Mouse (Mus musculus): ENCODE results near the gene Nupl1. TPM values are rescaled to one million over a fixed set of nuclear protein-coding genes. Genes with fewer than 3 reads are reported as not detected.

The Nupl1 gene
- polyA plus RNA-seq, 1 experiment: not detected

- H3K4me3 ChIP-seq (ENCODE audit: low read depth, low read length): peak overlapping the region; percentile 84
- no peaks in the 10 kb centered on the region for H3K36me3 ChIP-seq (ENCODE audit: control insufficient read depth, insufficient read depth, low read length, poor library complexity, severe bottlenecking)
- H3K9me3 ChIP-seq (replicated peaks; ENCODE audit: control insufficient read depth, insufficient read depth, low read length, poor library complexity, severe bottlenecking): no peaks in the 10 kb centered on the region
- H3K4me1 ChIP-seq (ENCODE audit: control insufficient read depth, insufficient read depth, low read length): no peaks in the 10 kb centered on the region
- no peak for TF ChIP-seq POLR2A (IDR thresholded peaks at IDR 0.05; ENCODE audit: insufficient read depth, low read length)
- no peak for TF ChIP-seq CTCF (IDR thresholded peaks at IDR 0.05; ENCODE audit: low read depth, low read length)
- no peak for TF ChIP-seq EP300 (IDR thresholded peaks at IDR 0.05; ENCODE audit: insufficient read depth, low read depth, low read length)
- peak overlapping the region; percentile 64 for H3K27ac ChIP-seq (ENCODE audit: insufficient read depth, low read length)
- H3K9ac ChIP-seq (ENCODE audit: low read depth, poor library complexity, severe bottlenecking): peak overlapping the region; percentile 44
- H3K27me3 ChIP-seq (ENCODE audit: control insufficient read depth, insufficient read depth, low read length, poor library complexity, severe bottlenecking): no peaks in the 10 kb centered on the region
Observed at GRCm38 (mm10) chr14:60252004-60253000, 1.1 kb upstream of the Nupl1 start.

- H3K36me3 ChIP-seq (ENCODE audit: control insufficient read depth, insufficient read depth, low read length, poor library complexity, severe bottlenecking): peaks cover 3% of the 10 kb centered on the region; the same call in 1 of the 2 replicates
- peak overlapping the region; percentile 87 for H3K9ac ChIP-seq (ENCODE audit: low read depth, poor library complexity, severe bottlenecking)
- no peaks in the 10 kb centered on the region for H3K27me3 ChIP-seq (ENCODE audit: control insufficient read depth, insufficient read depth, low read length, poor library complexity, severe bottlenecking)
- peak overlapping the region; percentile 87 for H3K4me3 ChIP-seq (ENCODE audit: low read depth, low read length)
- no peaks in the 10 kb centered on the region for H3K9me3 ChIP-seq (replicated peaks; ENCODE audit: control insufficient read depth, insufficient read depth, low read length, poor library complexity, severe bottlenecking)
- no peaks in the 10 kb centered on the region for H3K4me1 ChIP-seq (ENCODE audit: control insufficient read depth, insufficient read depth, low read length)
- no peak overlapping the region for H3K27ac ChIP-seq (ENCODE audit: insufficient read depth, low read length)
- TF ChIP-seq CTCF (IDR thresholded peaks at IDR 0.05; ENCODE audit: low read depth, low read length): no peak
- no peak for TF ChIP-seq POLR2A (IDR thresholded peaks at IDR 0.05; ENCODE audit: insufficient read depth, low read length)
- TF ChIP-seq EP300 (IDR thresholded peaks at IDR 0.05; ENCODE audit: insufficient read depth, low read depth, low read length): no peak
Observed at GRCm38 (mm10) chr14:60250879-60251278, 352 bp downstream of the Nupl1 start.

- no peaks in the 10 kb centered on the region for H3K9me3 ChIP-seq (replicated peaks; ENCODE audit: control insufficient read depth, insufficient read depth, low read length, poor library complexity, severe bottlenecking)
Observed at GRCm38 (mm10) chr14:60250366-60250765, 865 bp downstream of the Nupl1 start.

GRCm38 (mm10) chr14:60238551-60238950 lies 12.7 kb downstream of the Nupl1 start:
- no peaks in the 10 kb centered on the region for H3K27me3 ChIP-seq (ENCODE audit: control insufficient read depth, insufficient read depth, low read length, poor library complexity, severe bottlenecking)
- no peak overlapping the region for H3K9ac ChIP-seq (ENCODE audit: low read depth, poor library complexity, severe bottlenecking)
- H3K36me3 ChIP-seq (ENCODE audit: control insufficient read depth, insufficient read depth, low read length, poor library complexity, severe bottlenecking): peaks cover 33% of the 10 kb centered on the region
- no peak overlapping the region for H3K4me3 ChIP-seq (ENCODE audit: low read depth, low read length)
- H3K9me3 ChIP-seq (replicated peaks; ENCODE audit: control insufficient read depth, insufficient read depth, low read length, poor library complexity, severe bottlenecking): no peaks in the 10 kb centered on the region
- H3K4me1 ChIP-seq (ENCODE audit: control insufficient read depth, insufficient read depth, low read length): no peaks in the 10 kb centered on the region
- no peak for TF ChIP-seq EP300 (IDR thresholded peaks at IDR 0.05; ENCODE audit: insufficient read depth, low read depth, low read length)
- TF ChIP-seq CTCF (IDR thresholded peaks at IDR 0.05; ENCODE audit: low read depth, low read length): no peak
- no peak for TF ChIP-seq POLR2A (IDR thresholded peaks at IDR 0.05; ENCODE audit: insufficient read depth, low read length)
- H3K27ac ChIP-seq (ENCODE audit: insufficient read depth, low read length): no peak overlapping the region

More at GRCm38 (mm10) chr14:60250366-60250765, 865 bp downstream of the Nupl1 start:
- Histone ChIP-seq H3K4me1 (ENCODE audit: control insufficient read depth, insufficient read depth, low read length) (no peaks in the 10 kb centered on the region), H3K36me3 (ENCODE audit: control insufficient read depth, insufficient read depth, low read length, poor library complexity, severe bottlenecking) (peaks cover 3% of the 10 kb centered on the region; the same call in 1 of the 2 replicates), H3K4me3 (ENCODE audit: low read depth, low read length) (peak overlapping the region; percentile 87), H3K27me3 (ENCODE audit: control insufficient read depth, insufficient read depth, low read length, poor library complexity, severe bottlenecking) (no peaks in the 10 kb centered on the region), H3K27ac (ENCODE audit: insufficient read depth, low read length) (no peak overlapping the region), H3K9ac (ENCODE audit: low read depth, poor library complexity, severe bottlenecking) (peak overlapping the region; percentile 87)
- TF ChIP-seq CTCF (IDR thresholded peaks at IDR 0.05; ENCODE audit: low read depth, low read length): no peak
- no peak for TF ChIP-seq EP300 (IDR thresholded peaks at IDR 0.05; ENCODE audit: insufficient read depth, low read depth, low read length)
- TF ChIP-seq POLR2A (IDR thresholded peaks at IDR 0.05; ENCODE audit: insufficient read depth, low read length): no peak

GRCm38 (mm10) chr14:60219886-60220285 lies 31.3 kb downstream of the Nupl1 start:
- TF ChIP-seq CTCF (IDR thresholded peaks at IDR 0.05; ENCODE audit: low read depth, low read length) (no peak), POLR2A (IDR thresholded peaks at IDR 0.05; ENCODE audit: insufficient read depth, low read length) (no peak), EP300 (IDR thresholded peaks at IDR 0.05; ENCODE audit: insufficient read depth, low read depth, low read length) (no peak)
- Histone ChIP-seq H3K4me3 (ENCODE audit: low read depth, low read length) (no peak overlapping the region), H3K27me3 (ENCODE audit: control insufficient read depth, insufficient read depth, low read length, poor library complexity, severe bottlenecking) (no peaks in the 10 kb centered on the region), H3K9ac (ENCODE audit: low read depth, poor library complexity, severe bottlenecking) (no peak overlapping the region), H3K9me3 (replicated peaks; ENCODE audit: control insufficient read depth, insufficient read depth, low read length, poor library complexity, severe bottlenecking) (no peaks in the 10 kb centered on the region), H3K36me3 (ENCODE audit: control insufficient read depth, insufficient read depth, low read length, poor library complexity, severe bottlenecking) (peaks cover 9% of the 10 kb centered on the region), H3K4me1 (ENCODE audit: control insufficient read depth, insufficient read depth, low read length) (peaks cover 1% of the 10 kb centered on the region), H3K27ac (ENCODE audit: insufficient read depth, low read length) (no peak overlapping the region)

GRCm38 (mm10) chr14:60217616-60218015 lies 33.6 kb downstream of the Nupl1 start:
- Histone ChIP-seq H3K27ac (ENCODE audit: insufficient read depth, low read length) (peak overlapping the region; percentile 63), H3K27me3 (ENCODE audit: control insufficient read depth, insufficient read depth, low read length, poor library complexity, severe bottlenecking) (no peaks in the 10 kb centered on the region), H3K4me1 (ENCODE audit: control insufficient read depth, insufficient read depth, low read length) (peaks cover 1% of the 10 kb centered on the region), H3K36me3 (ENCODE audit: control insufficient read depth, insufficient read depth, low read length, poor library complexity, severe bottlenecking) (peaks cover 9% of the 10 kb centered on the region), H3K9me3 (replicated peaks; ENCODE audit: control insufficient read depth, insufficient read depth, low read length, poor library complexity, severe bottlenecking) (no peaks in the 10 kb centered on the region), H3K4me3 (ENCODE audit: low read depth, low read length) (no peak overlapping the region), H3K9ac (ENCODE audit: low read depth, poor library complexity, severe bottlenecking) (no peak overlapping the region)
- TF ChIP-seq CTCF (IDR thresholded peaks at IDR 0.05; ENCODE audit: low read depth, low read length): no peak
- TF ChIP-seq EP300 (IDR thresholded peaks at IDR 0.05; ENCODE audit: insufficient read depth, low read depth, low read length): peak; percentile 54; the same call in 1 of the 2 replicates
- no peak for TF ChIP-seq POLR2A (IDR thresholded peaks at IDR 0.05; ENCODE audit: insufficient read depth, low read length)

All from ES-Bruce4 (cell line).